11 mouse cellular contexts compared by ENCODE assay signal in the genomic region with DNA sequence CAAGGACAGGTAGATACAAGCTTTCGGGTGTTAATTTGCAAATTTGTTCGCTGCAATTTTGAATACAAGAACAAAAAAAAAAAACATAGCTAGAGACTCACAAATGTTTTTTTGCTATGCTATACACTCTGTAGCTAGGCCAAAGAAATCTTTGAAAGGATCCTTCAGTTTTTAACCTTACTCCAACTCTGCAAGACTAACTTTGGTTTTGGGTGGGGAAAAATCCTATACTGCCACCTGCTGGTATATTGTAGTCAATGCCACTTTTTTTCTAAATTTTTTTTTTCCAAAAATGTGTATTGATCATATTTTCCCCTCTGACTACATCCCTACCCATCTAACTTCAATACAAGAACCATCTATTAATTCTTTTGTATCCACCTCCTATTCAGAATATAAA.
DNase-seq lines count a peak whose midpoint lies in the region; ATAC-seq and TF ChIP-seq lines count a peak whose summit lies in the region.
"Had no signal": no experiment of that assay in that cellular context is flagged by ENCODE, and none has a peak within 500 bp of the region (broad histone marks: within the 10 kb centered on the region; RNA-seq: fewer than 3 reads in every experiment).

No protein-coding gene starts in this region.

- no peaks in the 10 kb centered on the region for H3K36me3 ChIP-seq in ES-E14 (ENCODE audit: control insufficient read depth, insufficient read depth, low read length, poor library complexity, severe bottlenecking)
- no peaks in the 10 kb centered on the region for H3K36me3 ChIP-seq in forebrain, postnatal 0 days (ENCODE audit: insufficient read depth)

- H3K4me1 ChIP-seq in ES-E14 (ENCODE audit: control insufficient read depth in 2 of 2, insufficient read depth in 2 of 2, low read length in 2 of 2, poor library complexity in 1 of 2), result no peaks in the 10 kb centered on the region
- no peaks in the 10 kb centered on the region for H3K4me1 ChIP-seq in forebrain, postnatal 0 days (ENCODE audit: insufficient read depth)
- H3K4me1 ChIP-seq: hindbrain, embryonic 12.5 days had no signal

- H3K9me3 ChIP-seq in ES-E14 (ENCODE audit: control insufficient read depth, insufficient read depth, low read depth, low read length), result no peaks in the 10 kb centered on the region
- H3K9me3 ChIP-seq in forebrain, postnatal 0 days (ENCODE audit: low read length), result no peaks in the 10 kb centered on the region
- H3K9me3 ChIP-seq: hindbrain, embryonic 12.5 days had no signal

- peak; percentile 53; the same call in 1 of the 2 replicates for ATAC-seq in forebrain, postnatal 0 days

- DNase-seq in adrenal gland, postnatal 14 days, result peak; percentile 37
- no peak for DNase-seq in adrenal gland, postnatal 25 days
- peak in 1 of 2 experiments; percentile 18 for DNase-seq in layer of hippocampus, adult 2 months (ENCODE audit: low spot score in 2 of 2)
- DNase-seq in layer of hippocampus, adult 8-10 months (ENCODE audit: low spot score in 2 of 2), result no peak
- no peak for DNase-seq in ES-E14 (ENCODE audit: low read depth, low spot score)
- DNase-seq in forebrain, postnatal 0 days, result peak; percentile 55
- no peak for DNase-seq in spleen, postnatal 36 days (ENCODE audit: low spot score in 2 of 2)
- DNase-seq in right cerebral cortex, postnatal 14 days, result no peak
- DNase-seq: thymus, adult 18-20 months had no signal

- in situ Hi-C loops in ES-E14 (cut with MboI; ENCODE audit: low sequenced_read_pairs in 2 of 2, unreplicated experiment in 2 of 2), result loop anchor here (10.0 to 25.0 kb wide), 2 partner anchors 505 to 507 kb away; no protein-coding TSS in a partner anchor

- no peak overlapping the region for H3K27ac ChIP-seq in layer of hippocampus, adult 2 months
- no peak overlapping the region for H3K27ac ChIP-seq in ES-E14 (ENCODE audit: insufficient read depth, low read depth, low read length, poor library complexity, severe bottlenecking)
- no peak overlapping the region for H3K27ac ChIP-seq in forebrain, postnatal 0 days (ENCODE audit: low read depth, low read length)
- H3K27ac ChIP-seq: hindbrain, embryonic 12.5 days had no signal

- H3K27me3 ChIP-seq in forebrain, postnatal 0 days (ENCODE audit: insufficient read depth, low read length), result no peaks in the 10 kb centered on the region
- H3K27me3 ChIP-seq: hindbrain, embryonic 12.5 days had no signal

- no peak overlapping the region for H3K4me2 ChIP-seq in forebrain, postnatal 0 days (ENCODE audit: low read depth)
- H3K4me2 ChIP-seq: hindbrain, embryonic 12.5 days had no signal

- whole genome bisulfite sequencing in forebrain, postnatal 0 days, result 88% methylated on average over 2 of the region's 2 CpGs

- H3K4me3 ChIP-seq in layer of hippocampus, adult 2 months, result no peak overlapping the region
- H3K4me3 ChIP-seq in ES-E14 (ENCODE audit: insufficient read depth in 1 of 2, low read depth in 1 of 2, low read length in 2 of 2, poor library complexity in 1 of 2, severe bottlenecking in 1 of 2), result no peak overlapping the region
- H3K4me3 ChIP-seq in forebrain, postnatal 0 days (ENCODE audit: low read depth, low read length), result no peak overlapping the region
- H3K4me3 ChIP-seq: erythroblast, embryonic 14.5 days; hindbrain, embryonic 12.5 days had no signal

- no peak overlapping the region for H3K9ac ChIP-seq in ES-E14 (ENCODE audit: insufficient read depth, low read depth, low read length, poor library complexity, severe bottlenecking)
- no peak overlapping the region for H3K9ac ChIP-seq in forebrain, postnatal 0 days
- H3K9ac ChIP-seq: hindbrain, embryonic 12.5 days had no signal

- peak; percentile 90 for TF ChIP-seq CTCF in layer of hippocampus, adult 2 months (conservative IDR thresholded peaks at IDR 0.05)
- peak; percentile 74 for TF ChIP-seq CTCF in forebrain, postnatal 0 days (IDR thresholded peaks at IDR 0.05; ENCODE audit: low read depth)

TF ChIP-seq in ES-E14, 5 proteins besides CTCF, POLR2A, EP300 and RAD21:
- TF ChIP-seq ZNF384 (IDR thresholded peaks at IDR 0.05; ENCODE audit: low read depth, low read length) (peak; percentile 90), ZC3H11A (IDR thresholded peaks at IDR 0.05; ENCODE audit: borderline replicate concordance, low read depth, low read length) (peak; percentile 32; the same call in 1 of the 2 replicates), CHD2 (IDR thresholded peaks at IDR 0.05; ENCODE audit: low read depth, low read length) (no peak)
TF ChIP-seq in ES-E14: peak in this region for 2.

Comparison
In these comparisons a context has a peak if more than half of its experiments do, and no peak if none do; other contexts are left out.
1. DNase-seq: peak in adrenal gland, postnatal 14 days (single experiment) and forebrain, postnatal 0 days (single experiment); none in adrenal gland, postnatal 25 days (single experiment), layer of hippocampus, adult 8-10 months (0 of 2), ES-E14 (single experiment), spleen, postnatal 36 days (0 of 2) and right cerebral cortex, postnatal 14 days (single experiment).